Mouse (Mus musculus) limb, embryonic 11.5 days (tissue): ENCODE results near the gene Hat1. TPM values are rescaled to one million over a fixed set of nuclear protein-coding genes. Genes with fewer than 3 reads are reported as not detected.

Source experiments
- ATAC-seq: fragments of 200-750 bp; cut with Nextera tagmentation; 2 replicates; pipeline ENCODE4 v1.8.0; 2017; ENCODE audit warnings: low read depth; ENCODE audit not compliant: insufficient number of reproducible peaks, low FRiP score, low TSS enrichment
- DNase-seq: peaks from one replicate; pipeline ENCODE4 v3.0.0-alpha.2; 2015; ENCODE audit warnings: low spot score
- H3K27ac ChIP-seq: fragments of 300-500 bp; sonication (generic); replicated peaks from 2 replicates; pipeline ENCODE4 v1.5.1; 2014; ENCODE audit warnings: low read depth, mild to moderate bottlenecking, low read length
- H3K27me3 ChIP-seq: fragments of 300-500 bp; sonication (generic); 2 replicates; pipeline ENCODE4 v1.6.1; 2014; ENCODE audit warnings: mild to moderate bottlenecking, low read length, mixed read lengths; ENCODE audit not compliant: control insufficient read depth, insufficient read depth
- H3K36me3 ChIP-seq: fragments of 300-500 bp; sonication (generic); 2 replicates; pipeline ENCODE4 v1.6.1; 2014; ENCODE audit warnings: mild to moderate bottlenecking, low read length, moderate library complexity, mixed read lengths; ENCODE audit not compliant: control insufficient read depth, insufficient read depth
- H3K4me1 ChIP-seq: fragments of 300-500 bp; sonication (generic); 2 replicates; pipeline ENCODE4 v1.6.1; 2014; ENCODE audit warnings: low read length, mixed read lengths; ENCODE audit not compliant: control insufficient read depth, insufficient read depth
- H3K4me2 ChIP-seq: fragments of 300-500 bp; sonication (generic); 2 replicates; pipeline ENCODE4 v1.6.1; 2014; ENCODE audit warnings: low read depth, mild to moderate bottlenecking, moderate library complexity; ENCODE audit not compliant: severe bottlenecking
- H3K4me3 ChIP-seq: fragments of 300-500 bp; sonication (generic); 2 replicates; pipeline ENCODE4 v1.5.1; 2014; ENCODE audit warnings: low read depth, low read length
- H3K9ac ChIP-seq: fragments of 300-500 bp; sonication (generic); 2 replicates; pipeline ENCODE4 v1.6.1; 2014; ENCODE audit warnings: mild to moderate bottlenecking, low read length
- H3K9me3 ChIP-seq: fragments of 300-500 bp; sonication (generic); 2 replicates; pipeline ENCODE4 v1.6.1; 2016; ENCODE audit warnings: low read length; ENCODE audit not compliant: control insufficient read depth
- WGBS: fragments of 180-500 bp; shearing (Covaris S2); extraction: QIAGEN DNeasy Blood & Tissue Kit; methylation state at CpG from one replicate; pipeline ENCODE4 v1.1.7; 2014; 5-methylcytosine and 5-hydroxymethylcytosine counted together
- polyA plus RNA-seq: library from polyadenylated mRNA; unstranded; fragments of >200 nt; fragmentation: Nextera tagmentation; extraction: Ambion mirVana; gene quantifications from 2 replicates; pipeline ENCODE4 v1.2.1, GENCODE M21; 2014

Hat1 gene
- polyA plus RNA-seq, 1 experiment from 2014 or later: 168 TPM

- no peak overlapping the region for H3K4me2 ChIP-seq
- H3K4me3 ChIP-seq: no peak overlapping the region
- no peak overlapping the region for H3K27ac ChIP-seq
- H3K4me1 ChIP-seq: no peaks in the 10 kb centered on the region; the same call in 1 of the 2 replicates
- no peak overlapping the region for H3K9ac ChIP-seq
- no peaks in the 10 kb centered on the region for H3K36me3 ChIP-seq
- DNase-seq (no peak), ATAC-seq (no peak)
- no peaks in the 10 kb centered on the region for H3K9me3 ChIP-seq
- WGBS: 72% methylated on average over 6 of the region's 6 CpGs
- H3K27me3 ChIP-seq: no peaks in the 10 kb centered on the region
Measured at GRCm38 (mm10) chr2:71387766-71388165, 992 bp upstream of the Hat1 start.

- 0 out of 2 replicates have a peak, but pooled peaks cover 2% of the 10 kb centered on the region for H3K36me3 ChIP-seq
- no peaks in the 10 kb centered on the region for H3K9me3 ChIP-seq
- DNase-seq (no peak), ATAC-seq (no peak)
- peak overlapping the region; percentile 73 for H3K4me3 ChIP-seq
- H3K9ac ChIP-seq: peak overlapping the region; percentile 84
- no peaks in the 10 kb centered on the region for H3K27me3 ChIP-seq
- H3K27ac ChIP-seq: no peak overlapping the region; the same call in 1 of the 2 replicates
- no peaks in the 10 kb centered on the region; the same call in 1 of the 2 replicates for H3K4me1 ChIP-seq
- 68% methylated on average over 9 of the region's 9 CpGs for WGBS
- peak overlapping the region; percentile 66 for H3K4me2 ChIP-seq
Measured at GRCm38 (mm10) chr2:71389864-71390263, 1.1 kb downstream of the Hat1 start.

- no peaks in the 10 kb centered on the region for H3K27me3 ChIP-seq
- WGBS: 98% methylated on average over 1 of the region's 1 CpGs
- no peaks in the 10 kb centered on the region; the same call in 1 of the 2 replicates for H3K36me3 ChIP-seq
- no peak overlapping the region for H3K4me3 ChIP-seq
- H3K4me1 ChIP-seq: no peaks in the 10 kb centered on the region
- no peak overlapping the region for H3K27ac ChIP-seq
- H3K9me3 ChIP-seq: no peaks in the 10 kb centered on the region
- no peak overlapping the region for H3K9ac ChIP-seq
- DNase-seq (no peak), ATAC-seq (no peak)
- H3K4me2 ChIP-seq: no peak overlapping the region
Measured at GRCm38 (mm10) chr2:71405613-71406012, 16.9 kb downstream of the Hat1 start.

GRCm38 (mm10) chr2:71418760-71419280 lies 30.1 kb downstream of the Hat1 start:
- Histone ChIP-seq H3K4me1 (no peaks in the 10 kb centered on the region), H3K27me3 (no peaks in the 10 kb centered on the region), H3K27ac (no peak overlapping the region), H3K4me2 (no peak overlapping the region), H3K4me3 (no peak overlapping the region), H3K36me3 (no peaks in the 10 kb centered on the region), H3K9me3 (no peaks in the 10 kb centered on the region), H3K9ac (no peak overlapping the region)
- ATAC-seq (no peak), DNase-seq (no peak)
- WGBS: 83% methylated on average over 3 of the region's 3 CpGs

GRCm38 (mm10) chr2:71419408-71419807 lies 30.6 kb downstream of the Hat1 start:
- DNase-seq (no peak), ATAC-seq (no peak)
- no peaks in the 10 kb centered on the region; the same call in 1 of the 2 replicates for H3K36me3 ChIP-seq
- no peak overlapping the region for H3K4me2 ChIP-seq
- H3K9ac ChIP-seq: no peak overlapping the region
- H3K27ac ChIP-seq: no peak overlapping the region
- H3K4me3 ChIP-seq: no peak overlapping the region
- H3K27me3 ChIP-seq: no peaks in the 10 kb centered on the region
- no peaks in the 10 kb centered on the region for H3K9me3 ChIP-seq
- no peaks in the 10 kb centered on the region for H3K4me1 ChIP-seq
- 93% methylated on average over 3 of the region's 3 CpGs for WGBS

DNA sequence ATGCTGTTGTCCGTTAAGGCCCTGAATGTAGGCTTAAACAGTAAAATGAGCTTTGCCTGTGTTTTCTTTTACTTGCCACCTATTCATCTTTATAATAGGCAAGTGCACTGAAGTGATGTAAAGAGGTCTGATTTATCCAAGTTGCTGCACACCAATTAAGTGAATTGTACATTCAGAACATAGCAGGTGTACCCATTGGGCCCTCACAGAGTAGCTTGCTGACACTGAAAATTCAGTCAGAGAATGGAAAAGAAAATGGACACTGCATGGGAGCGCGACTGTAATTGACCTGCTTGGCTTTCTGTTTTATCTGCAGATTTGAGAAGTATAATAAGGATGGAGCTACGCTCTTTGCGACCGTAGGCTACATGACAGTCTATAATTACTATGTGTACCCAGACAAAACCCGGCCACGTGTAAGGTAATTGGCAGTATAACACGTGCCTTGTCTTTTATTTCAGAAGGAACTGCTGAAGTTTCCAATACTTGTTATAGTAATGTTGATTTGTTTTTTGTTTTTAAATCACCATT lies 32.2 kb downstream of the Hat1 start:
- ATAC-seq: no peak
- no peaks in the 10 kb centered on the region for H3K9me3 ChIP-seq
- 92% methylated on average over 9 of the region's 9 CpGs for WGBS
- no peaks in the 10 kb centered on the region for H3K27me3 ChIP-seq
- peaks cover 2% of the 10 kb centered on the region; the same call in 1 of the 2 replicates for H3K36me3 ChIP-seq
- no peak overlapping the region for H3K9ac ChIP-seq
- no peak overlapping the region for H3K4me3 ChIP-seq
- H3K4me2 ChIP-seq: no peak overlapping the region
- H3K4me1 ChIP-seq: no peaks in the 10 kb centered on the region
- no peak for DNase-seq
- no peak overlapping the region for H3K27ac ChIP-seq

GRCm38 (mm10) chr2:71424545-71424944 lies 35.8 kb downstream of the Hat1 start:
- Histone ChIP-seq H3K9me3 (no peaks in the 10 kb centered on the region), H3K36me3 (peaks cover 7% of the 10 kb centered on the region; the same call in 1 of the 2 replicates), H3K4me1 (no peaks in the 10 kb centered on the region), H3K4me2 (no peak overlapping the region), H3K9ac (no peak overlapping the region), H3K27me3 (no peaks in the 10 kb centered on the region), H3K4me3 (no peak overlapping the region), H3K27ac (no peak overlapping the region)
- WGBS: 88% methylated on average over 4 of the region's 4 CpGs
- DNase-seq (no peak), ATAC-seq (no peak)

GRCm38 (mm10) chr2:71435440-71435839 lies 46.7 kb downstream of the Hat1 start:
- Histone ChIP-seq H3K9me3 (no peaks in the 10 kb centered on the region), H3K27me3 (no peaks in the 10 kb centered on the region), H3K27ac (no peak overlapping the region), H3K4me3 (no peak overlapping the region), H3K9ac (no peak overlapping the region), H3K4me1 (no peaks in the 10 kb centered on the region), H3K36me3 (peaks cover 4% of the 10 kb centered on the region), H3K4me2 (no peak overlapping the region)
- DNase-seq (no peak), ATAC-seq (no peak)
- WGBS: 87% methylated on average over 4 of the region's 4 CpGs

GRCm38 (mm10) chr2:71443376-71443775 lies 54.6 kb downstream of the Hat1 start:
- Histone ChIP-seq H3K4me2 (no peak overlapping the region), H3K9me3 (no peaks in the 10 kb centered on the region), H3K36me3 (peaks cover 4% of the 10 kb centered on the region), H3K27me3 (no peaks in the 10 kb centered on the region), H3K4me1 (no peaks in the 10 kb centered on the region), H3K27ac (no peak overlapping the region), H3K4me3 (no peak overlapping the region), H3K9ac (no peak overlapping the region)
- DNase-seq (no peak), ATAC-seq (no peak)
- WGBS: 32% methylated on average over 2 of the region's 2 CpGs
